In the genomic region with DNA sequence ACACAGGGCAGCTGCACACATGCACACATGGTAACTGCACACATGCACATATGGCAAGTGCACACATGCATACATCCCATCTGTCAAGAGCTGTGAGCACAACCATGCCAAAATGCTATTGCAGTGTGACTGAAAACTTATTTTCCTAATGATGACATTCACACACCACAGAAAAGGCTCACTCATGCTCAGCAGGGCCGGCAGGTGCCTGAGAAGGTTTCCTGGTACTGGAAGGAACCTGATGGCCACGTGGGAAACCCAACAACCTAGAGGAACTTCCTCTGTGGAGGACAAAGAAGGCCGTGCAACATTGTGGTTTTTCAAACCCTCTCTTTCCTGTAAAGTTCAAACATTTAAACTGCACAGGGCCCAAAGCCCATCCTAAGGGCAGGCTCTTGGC, we compare ENCODE assay signal across 20 mouse cellular contexts.
"Had no signal": no experiment of that assay in that cellular context is flagged by ENCODE, and none has a peak within 500 bp of the region (broad histone marks: within the 10 kb centered on the region; RNA-seq: fewer than 3 reads in every experiment).

No protein-coding gene starts in this region.

- H3K4me2 ChIP-seq: liver, embryonic 15.5 days; lung, embryonic 15.5 days; midbrain, embryonic 12.5 days; neural tube, embryonic 13.5 days; neural tube, embryonic 15.5 days; stomach, embryonic 15.5 days had no signal

- H3K9ac ChIP-seq: liver, embryonic 15.5 days; liver, postnatal 0 days; lung, embryonic 15.5 days; midbrain, embryonic 12.5 days; neural tube, embryonic 13.5 days; neural tube, embryonic 15.5 days; stomach, embryonic 15.5 days had no signal

- H3K4me3 ChIP-seq: liver, embryonic 15.5 days; lung, embryonic 15.5 days; midbrain, embryonic 10.5 days; midbrain, embryonic 12.5 days; myocyte; neural tube, embryonic 13.5 days; neural tube, embryonic 15.5 days; stomach, embryonic 15.5 days had no signal

- H3K9me3 ChIP-seq: liver, embryonic 15.5 days; lung, embryonic 15.5 days; midbrain, embryonic 10.5 days; midbrain, embryonic 12.5 days; neural tube, embryonic 13.5 days; neural tube, embryonic 15.5 days; stomach, embryonic 15.5 days had no signal

- H3K4me1 ChIP-seq: liver, embryonic 15.5 days; lung, embryonic 15.5 days; midbrain, embryonic 10.5 days; midbrain, embryonic 12.5 days; neural tube, embryonic 13.5 days; neural tube, embryonic 15.5 days; stomach, embryonic 15.5 days had no signal

- H3K27me3 ChIP-seq: liver, embryonic 15.5 days; lung, embryonic 15.5 days; midbrain, embryonic 12.5 days; neural tube, embryonic 13.5 days; neural tube, embryonic 15.5 days; stomach, embryonic 15.5 days had no signal

- DNase-seq: liver, postnatal 0 days; lung, adult 2 months; lung, postnatal 14 days; lung, postnatal 36 days; midbrain, embryonic 14.5 days; right cerebral cortex, postnatal 14 days; thymus, adult 18-20 months; thymus, postnatal 14 days; thymus, postnatal 36 days had no signal

- H3K36me3 ChIP-seq: liver, embryonic 15.5 days; lung, embryonic 15.5 days; midbrain, embryonic 10.5 days; midbrain, embryonic 12.5 days; neural tube, embryonic 13.5 days; neural tube, embryonic 15.5 days; stomach, embryonic 15.5 days had no signal

- H3K27ac ChIP-seq: liver, embryonic 15.5 days; lung, embryonic 15.5 days; macrophage; midbrain, embryonic 10.5 days; midbrain, embryonic 12.5 days; neural tube, embryonic 13.5 days; neural tube, embryonic 15.5 days; stomach, embryonic 15.5 days had no signal

- ATAC-seq: liver, postnatal 0 days; lung, postnatal 0 days; midbrain, embryonic 16.5 days had no signal
